Mouse (Mus musculus) 3134 (cell line): ENCODE data around the gene Rgs14.

ENCODE experiments used
- DNase-seq: peaks from one replicate; pipeline ENCODE4 v3.0.0-alpha.2; 2011; ENCODE audit warnings: low spot score; ENCODE audit not compliant: insufficient read length; ENCODE audit errors: extremely low read depth

Rgs14 gene

DNA sequence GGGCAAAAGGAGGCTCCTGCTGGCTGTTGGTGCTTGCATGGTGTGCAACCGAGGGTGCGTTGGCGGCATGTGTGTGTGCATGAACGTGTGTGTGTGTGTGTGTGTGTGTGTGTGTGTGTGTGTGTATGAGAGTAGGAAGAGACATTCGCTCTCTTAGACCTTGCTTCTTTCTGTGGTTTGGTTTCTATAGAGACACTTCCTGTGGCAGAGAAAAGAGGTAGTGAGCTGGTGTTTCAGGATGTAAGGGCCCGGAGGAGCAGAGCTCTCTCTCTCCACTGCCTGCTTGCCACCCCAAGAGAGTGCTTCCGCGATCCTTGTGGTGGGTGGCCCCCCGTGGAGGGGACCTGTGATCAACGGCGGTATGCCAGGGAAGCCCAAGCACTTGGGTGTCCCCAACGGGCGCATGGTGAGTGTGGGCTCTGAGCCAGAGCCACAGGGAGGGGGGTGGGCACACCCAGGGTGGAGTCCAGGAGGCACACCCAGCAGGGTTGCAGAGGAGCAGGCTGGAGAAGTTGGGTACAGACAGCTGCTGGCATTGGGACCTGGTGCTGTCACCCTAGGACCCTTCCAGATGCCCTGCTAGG is at the start of gene Rgs14:
Gene Rgs14, plus strand, starts transcription at position 202 of the 584 bp plus-strand sequence.
- peak; percentile 56 for DNase-seq

DNA sequence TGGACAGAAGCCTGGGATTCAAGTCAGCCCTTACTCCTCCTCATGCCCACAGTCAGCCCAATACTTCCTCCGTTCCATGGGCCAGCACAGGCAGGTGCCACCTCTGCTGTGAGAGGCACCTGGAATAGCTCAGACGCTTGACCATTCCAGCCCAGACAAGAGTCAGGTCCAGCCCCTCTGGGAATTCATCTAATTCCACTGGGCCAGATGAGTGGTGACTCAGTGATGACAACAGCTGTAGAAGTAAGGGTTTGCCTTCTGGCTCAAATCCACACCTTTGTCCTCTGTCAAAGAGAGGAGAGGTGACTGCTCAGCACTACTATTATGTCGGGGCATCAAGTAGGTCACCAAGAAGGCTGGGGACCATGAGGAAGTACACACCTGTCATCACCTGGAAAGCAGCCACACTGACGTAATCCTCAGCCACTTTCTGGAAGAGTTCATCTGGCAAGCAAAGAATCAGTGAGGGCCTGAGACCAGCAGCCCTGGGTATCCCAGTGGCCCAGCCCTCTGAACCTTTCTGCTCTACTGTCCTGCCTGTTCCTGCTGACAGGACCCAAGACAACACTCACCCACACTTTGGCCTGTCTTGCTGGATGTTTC is 49.5 kb upstream of the Rgs14 start, which contains the start of gene Prelid1:
Gene Prelid1, plus strand, starts transcription at position 570 of the 603 bp plus-strand sequence.
- no peak for DNase-seq

DNA sequence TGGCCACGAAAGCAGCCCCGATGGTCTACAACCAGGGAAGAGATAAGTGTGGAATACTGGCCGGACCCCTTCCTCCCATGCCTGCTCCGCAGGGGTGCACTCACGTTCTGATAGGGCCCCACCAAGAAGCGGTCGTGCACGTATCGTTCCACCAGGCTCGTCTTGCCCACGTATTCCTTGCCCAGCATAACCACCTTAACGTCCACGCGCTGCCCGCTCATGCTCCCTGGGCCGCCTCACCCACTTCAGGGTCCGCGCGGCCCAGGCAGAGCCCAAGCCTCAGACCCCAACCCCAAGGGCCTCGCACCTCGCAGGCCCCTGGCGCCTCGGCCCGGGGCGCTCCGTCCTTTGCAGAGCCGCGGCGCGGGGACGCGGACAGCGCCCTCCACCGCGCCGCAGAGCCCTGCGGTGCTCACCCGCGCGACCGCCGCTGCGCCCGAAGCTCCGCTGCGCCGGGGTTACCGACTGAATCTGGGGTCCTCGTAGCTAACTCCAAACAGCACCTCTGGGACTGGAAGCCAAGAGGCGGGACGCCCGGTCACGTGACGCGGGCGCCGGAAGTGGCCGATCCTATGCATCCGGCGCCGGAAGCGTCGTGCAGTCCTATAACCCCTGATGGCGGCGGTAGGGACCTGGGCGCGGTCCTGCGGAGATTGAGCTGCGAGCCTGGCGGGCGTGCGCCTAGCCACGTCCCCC is 48.0 kb upstream of the Rgs14 start, which contains the start of gene Rab24:
Gene Rab24, minus strand, starts transcription at position 513 of the 696 bp plus-strand sequence.
- DNase-seq = peak; percentile 91

DNA sequence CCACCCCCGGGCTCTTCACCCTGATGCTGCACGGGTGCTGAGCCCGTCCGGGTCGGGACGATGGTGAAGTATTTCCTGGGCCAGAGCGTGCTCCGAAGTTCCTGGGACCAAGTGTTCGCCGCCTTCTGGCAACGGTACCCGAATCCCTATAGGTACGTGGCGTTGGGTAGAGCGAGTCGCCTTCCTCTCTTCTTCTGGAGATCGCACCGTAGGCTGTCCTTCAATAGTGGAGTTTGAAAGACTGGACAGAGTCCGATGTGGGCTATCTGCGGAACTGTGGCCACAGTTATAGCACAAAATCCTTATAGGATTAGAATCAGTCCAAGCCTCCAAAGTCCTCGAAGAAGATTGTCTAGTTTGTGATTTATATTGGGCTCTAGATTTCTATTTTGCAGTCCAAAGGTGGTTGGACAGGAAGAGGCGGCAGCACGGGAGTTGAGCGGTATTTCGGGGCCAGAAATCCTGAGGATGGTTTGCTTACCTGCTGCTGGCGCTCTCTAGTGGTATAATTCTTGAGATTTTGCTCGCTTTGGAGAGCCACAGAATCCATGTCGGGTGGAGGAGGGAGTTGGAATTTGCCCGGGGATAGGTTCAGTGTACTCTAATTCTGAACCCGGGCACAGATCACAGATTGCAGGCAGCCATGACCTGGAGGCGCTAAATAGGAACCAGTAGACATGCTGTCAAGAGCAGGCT is 47.3 kb upstream of the Rgs14 start:
- peak; percentile 32 for DNase-seq

DNA sequence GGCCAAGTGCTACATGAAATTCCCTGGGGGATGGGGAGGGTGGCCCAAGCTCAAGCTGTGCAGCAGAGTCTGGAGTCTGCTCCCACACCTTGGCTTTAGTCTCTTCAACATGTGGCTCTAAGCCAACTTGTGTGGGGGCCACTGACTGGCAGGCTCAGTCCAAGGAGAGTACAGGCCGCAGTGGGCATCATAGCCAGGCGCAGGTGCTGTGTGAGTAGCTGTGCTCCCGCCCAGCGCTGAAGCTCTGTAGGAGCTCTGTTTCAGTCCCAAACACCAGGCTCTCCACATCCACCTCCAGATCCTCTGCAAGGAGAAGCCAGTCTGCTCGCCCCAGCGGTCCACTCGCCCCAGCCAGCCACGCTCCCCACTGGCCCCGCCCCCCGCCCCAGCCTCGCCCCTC is 43.9 kb upstream of the Rgs14 start:
- DNase-seq = peak; percentile 29

DNA sequence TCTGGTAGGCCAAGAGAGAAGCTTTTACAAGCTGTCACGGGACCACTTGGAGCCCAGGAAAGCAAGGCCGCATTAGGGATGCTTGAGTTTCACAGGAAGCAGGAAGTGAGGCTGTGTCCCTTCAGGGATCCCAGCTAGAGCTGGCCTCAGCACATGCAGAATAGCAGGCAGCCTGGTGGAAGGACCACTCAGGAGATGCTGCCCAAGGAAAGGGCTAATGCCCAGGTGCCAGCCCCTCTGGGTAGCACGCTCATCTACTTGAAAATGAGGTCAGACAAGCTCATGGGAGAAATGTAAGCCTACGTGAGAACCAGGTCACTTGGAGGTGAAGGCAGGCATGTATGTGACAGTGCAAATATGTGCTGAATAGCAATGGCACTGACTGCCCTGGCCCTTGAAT is 42.4 kb upstream of the Rgs14 start:
- no peak for DNase-seq

DNA sequence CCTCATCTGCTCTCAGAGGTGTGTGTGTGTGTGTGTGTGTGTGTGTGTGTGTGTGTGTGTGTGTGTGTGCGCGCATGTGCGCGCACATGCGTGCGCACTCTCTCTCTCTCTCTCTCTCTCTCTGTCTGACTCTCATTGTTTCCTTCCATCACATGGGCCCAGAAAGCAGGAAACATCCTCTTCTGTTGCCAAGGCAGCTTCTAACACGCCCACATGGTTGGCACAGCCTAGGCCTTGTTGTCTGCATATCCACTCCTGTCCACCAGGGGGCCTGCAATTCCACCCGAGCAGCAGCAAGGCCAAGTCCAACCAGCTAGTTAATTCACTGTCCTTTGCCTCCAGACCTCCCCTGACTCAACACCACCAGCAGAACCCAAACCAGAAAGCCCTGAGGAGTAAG is 41.9 kb upstream of the Rgs14 start:
- peak; percentile 80 for DNase-seq

GRCm38 (mm10) chr13:55328171-55328570 is 41.4 kb upstream of the Rgs14 start:
- peak; percentile 25 for DNase-seq

DNA sequence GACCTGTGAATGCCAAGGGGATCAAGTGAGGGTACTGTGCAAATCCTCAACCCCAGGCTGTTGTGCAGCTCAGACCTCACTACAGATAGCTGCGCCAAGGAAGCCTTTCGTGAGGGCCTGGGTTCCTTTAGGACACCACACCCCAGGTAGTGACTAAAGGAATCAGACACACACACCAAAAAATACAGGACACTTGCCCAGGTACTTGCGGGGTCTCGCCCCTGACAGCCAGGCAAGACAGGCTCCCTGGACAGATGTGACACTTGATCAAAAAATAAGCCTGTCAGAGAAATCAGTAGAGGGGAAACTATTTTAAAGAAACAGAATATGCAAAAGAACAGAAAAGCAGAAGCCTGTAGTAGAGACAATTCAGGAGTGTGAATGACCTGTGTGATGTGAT is 40.9 kb upstream of the Rgs14 start:
- DNase-seq = no peak

DNA sequence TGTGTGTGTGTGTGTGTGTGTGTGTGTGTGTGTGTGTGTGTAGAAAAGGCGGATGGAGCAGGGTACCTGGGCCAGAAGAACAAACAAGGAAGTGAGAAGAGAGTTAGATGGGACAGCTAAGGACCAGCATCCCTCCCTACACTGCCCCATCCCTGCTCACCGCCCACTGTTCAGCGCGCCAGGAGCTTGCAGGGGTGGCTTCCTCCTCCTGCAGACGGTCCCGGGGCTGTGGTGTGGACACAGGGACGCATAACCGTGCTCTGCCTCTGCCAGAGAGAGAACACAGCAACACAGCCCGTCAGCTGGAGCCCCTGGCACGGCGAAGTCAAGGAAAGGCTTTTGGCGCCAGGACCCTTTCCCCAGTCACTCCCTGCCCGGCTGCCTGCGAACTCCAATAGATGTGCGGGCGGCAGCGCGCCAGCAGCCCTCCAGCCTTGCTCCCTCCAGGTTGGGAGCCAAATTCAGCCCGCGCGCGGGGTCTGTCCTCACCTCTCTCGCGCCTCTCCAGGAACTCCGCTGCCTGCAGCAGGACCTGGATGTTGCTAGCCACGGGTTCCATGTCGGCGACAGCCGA is 40.3 kb upstream of the Rgs14 start:
- peak; percentile 88 for DNase-seq

GRCm38 (mm10) chr13:55329683-55330566 is 39.6 kb upstream of the Rgs14 start, which contains the start of gene Mxd3:
Mxd3 (minus strand) TSS chr13:55329823.
- peak; percentile 94 for DNase-seq

DNA sequence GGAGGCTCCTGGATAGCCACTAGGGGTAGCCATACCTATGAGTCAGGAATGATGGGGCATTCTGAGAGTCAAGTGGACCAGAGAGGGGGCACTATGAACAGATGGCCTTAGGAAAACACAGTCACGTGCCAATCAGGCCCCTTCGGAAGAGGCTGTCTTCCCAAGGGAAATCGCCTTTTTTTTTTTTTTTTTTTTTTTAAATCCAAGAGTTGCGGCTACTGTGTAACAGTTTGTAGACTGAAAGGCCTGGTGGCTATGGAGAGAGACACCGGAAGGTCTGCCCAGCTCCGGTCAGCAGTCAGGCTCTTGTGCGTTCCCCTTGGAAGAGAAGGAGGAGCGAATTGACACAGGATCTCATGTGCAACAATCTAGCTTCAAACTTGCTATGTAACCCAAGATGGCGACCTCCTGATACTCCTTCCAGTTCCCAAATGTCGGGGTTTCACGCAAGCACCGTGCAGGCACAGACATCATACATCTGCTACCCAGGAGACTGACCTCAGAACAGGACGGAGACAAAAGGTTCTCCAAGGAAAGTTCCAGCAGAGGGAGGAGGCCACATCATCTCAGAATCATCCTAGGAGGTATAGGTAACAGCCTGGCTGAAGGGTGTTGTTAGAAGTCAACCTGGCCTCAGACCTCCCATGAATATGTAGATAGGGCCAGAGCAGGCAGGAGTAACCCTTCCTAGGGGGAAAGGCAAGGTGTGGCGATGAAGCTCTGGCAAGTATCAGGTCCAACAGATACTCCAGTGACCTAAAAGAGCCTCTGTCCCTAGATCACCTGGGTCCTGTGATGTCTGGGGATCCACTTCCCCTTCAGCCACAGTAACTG is 38.7 kb upstream of the Rgs14 start:
- DNase-seq = no peak

- DNase-seq = peak; percentile 44
Measured at GRCm38 (mm10) chr13:55332331-55332730, 37.2 kb upstream of the Rgs14 start.

GRCm38 (mm10) chr13:55335701-55336100 is 33.8 kb upstream of the Rgs14 start:
- DNase-seq = no peak

DNA sequence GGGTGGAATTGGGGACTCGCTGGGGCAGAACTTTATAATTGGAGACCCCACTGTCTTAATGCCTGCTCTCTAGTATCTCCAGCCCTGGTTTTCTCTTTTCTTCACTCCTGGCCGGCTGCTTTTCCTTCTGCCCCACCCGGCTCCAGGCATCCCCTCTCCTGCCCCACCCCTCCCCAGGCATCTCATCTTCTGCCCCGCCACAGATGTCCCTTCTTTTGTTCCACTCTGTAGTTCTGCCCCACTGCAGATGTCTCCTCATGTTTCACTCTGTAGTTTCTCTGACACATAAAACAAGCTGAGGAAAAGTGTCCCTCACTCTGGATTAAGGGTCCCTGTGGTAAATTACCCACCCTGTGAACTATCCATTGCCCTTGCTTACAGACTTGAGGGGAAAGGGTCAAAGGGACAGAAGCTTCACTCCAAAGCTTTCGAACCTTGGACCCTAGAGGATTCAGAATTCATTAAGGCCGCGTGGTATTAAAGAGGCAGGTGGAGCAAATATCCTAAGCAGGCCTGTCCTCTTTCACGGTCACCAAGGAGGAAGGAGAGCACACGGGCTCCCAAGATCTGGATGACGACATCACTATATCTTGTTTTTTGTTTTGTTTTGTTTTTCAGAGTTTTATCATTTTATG is 32.1 kb upstream of the Rgs14 start:
- DNase-seq = no peak

GRCm38 (mm10) chr13:55338131-55339054 is 31.1 kb upstream of the Rgs14 start:
- DNase-seq = no peak

DNA sequence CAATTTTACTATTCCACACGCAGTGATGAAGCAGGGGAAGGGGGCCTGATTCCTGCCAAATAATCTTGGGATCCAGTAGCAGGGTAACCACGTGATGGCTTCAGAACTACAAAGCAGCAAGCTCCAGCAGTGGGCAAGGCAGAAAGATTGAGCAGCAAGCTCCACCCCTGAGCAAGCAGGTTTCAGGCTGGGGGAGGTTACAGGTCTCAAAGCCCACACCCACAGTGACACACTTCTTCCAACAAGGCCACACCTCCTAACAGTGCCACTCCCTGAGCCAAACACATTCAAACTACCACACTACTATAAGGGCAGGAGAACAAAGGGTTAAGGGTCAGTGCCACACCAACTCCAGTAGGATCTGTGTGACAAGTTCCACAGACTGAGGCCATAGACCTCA is 30.3 kb upstream of the Rgs14 start:
- DNase-seq = peak; percentile 35

DNA sequence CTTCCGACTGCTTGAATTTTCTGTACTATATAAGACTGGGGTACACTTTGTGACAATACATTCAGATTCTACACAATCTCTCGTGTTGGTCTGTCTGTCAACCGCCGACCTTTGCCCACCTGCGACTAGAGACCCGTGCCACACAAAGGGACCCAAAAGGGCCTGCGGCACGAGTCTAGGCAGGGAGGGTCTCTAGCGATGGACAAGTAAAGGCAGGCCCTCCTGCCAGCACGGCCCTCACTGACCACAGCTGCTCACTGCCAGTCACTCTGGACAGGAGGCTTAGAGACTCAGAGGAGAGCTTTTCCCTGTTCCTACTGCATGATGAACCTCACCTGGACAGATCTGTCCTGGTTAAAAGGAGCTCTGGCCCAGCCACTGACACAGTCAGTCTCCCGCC is 27.1 kb upstream of the Rgs14 start:
- DNase-seq = no peak
